Mouse (Mus musculus) 416B (cell line): ENCODE data around the gene Edem1.

ENCODE experiments used
- DNase-seq: peaks from one replicate; pipeline ENCODE4 v3.0.0; 2011; ENCODE audit warnings: low read depth

Gene Edem1

DNA sequence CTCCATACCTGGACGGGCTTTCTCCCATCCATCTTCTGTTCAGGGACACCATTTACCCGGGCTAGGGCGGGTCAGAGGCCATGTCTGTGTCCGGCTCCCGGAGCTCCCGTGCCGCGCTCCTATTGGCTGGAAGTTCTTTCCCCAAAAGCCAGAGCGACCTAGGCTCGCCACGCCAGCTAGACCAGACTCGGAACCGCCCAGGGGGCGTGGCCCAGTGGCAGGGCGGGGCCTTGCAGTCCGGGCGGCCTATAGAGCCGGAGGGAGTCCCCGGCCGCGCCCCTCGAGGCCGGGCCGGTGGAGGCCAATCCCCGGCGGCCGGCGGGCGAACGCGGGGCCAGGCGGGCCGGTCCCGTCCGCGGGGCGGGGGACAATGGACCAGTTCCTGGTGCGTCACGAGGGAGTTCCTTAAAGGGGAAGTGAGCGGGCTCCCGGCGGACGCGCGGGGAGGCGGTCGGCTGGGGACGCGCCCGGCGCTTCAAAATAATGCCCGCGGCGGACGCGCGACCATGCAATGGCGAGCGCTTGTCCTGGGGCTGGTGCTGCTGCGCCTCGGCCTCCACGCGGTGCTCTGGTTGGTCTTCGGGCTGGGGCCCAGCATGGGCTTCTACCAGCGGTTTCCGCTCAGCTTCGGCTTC is at the start of gene Edem1:
Gene Edem1, plus strand, starts transcription at position 408 of the 635 bp plus-strand sequence.
- DNase-seq: peak; percentile 97

DNA sequence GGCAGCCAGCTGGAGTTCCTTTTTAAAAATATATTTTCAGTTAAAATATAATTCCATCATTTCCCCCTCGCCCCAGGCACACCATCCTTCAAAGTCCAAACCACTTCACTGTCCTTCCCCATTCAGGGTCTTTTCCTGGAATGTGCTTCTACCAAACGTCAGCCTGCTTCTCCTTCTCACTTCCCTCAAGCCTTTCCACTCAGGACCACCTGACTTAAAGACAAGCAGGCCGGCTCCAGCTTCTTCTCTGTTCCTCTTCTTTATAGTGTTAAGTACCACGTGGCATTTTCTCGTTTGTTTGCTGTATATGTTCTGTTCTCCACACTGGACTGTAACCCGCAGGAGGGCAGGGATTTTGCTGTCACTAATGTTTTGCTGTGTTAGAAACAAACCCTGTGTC is 46.6 kb upstream of the Edem1 start:
- DNase-seq: peak; percentile 31

DNA sequence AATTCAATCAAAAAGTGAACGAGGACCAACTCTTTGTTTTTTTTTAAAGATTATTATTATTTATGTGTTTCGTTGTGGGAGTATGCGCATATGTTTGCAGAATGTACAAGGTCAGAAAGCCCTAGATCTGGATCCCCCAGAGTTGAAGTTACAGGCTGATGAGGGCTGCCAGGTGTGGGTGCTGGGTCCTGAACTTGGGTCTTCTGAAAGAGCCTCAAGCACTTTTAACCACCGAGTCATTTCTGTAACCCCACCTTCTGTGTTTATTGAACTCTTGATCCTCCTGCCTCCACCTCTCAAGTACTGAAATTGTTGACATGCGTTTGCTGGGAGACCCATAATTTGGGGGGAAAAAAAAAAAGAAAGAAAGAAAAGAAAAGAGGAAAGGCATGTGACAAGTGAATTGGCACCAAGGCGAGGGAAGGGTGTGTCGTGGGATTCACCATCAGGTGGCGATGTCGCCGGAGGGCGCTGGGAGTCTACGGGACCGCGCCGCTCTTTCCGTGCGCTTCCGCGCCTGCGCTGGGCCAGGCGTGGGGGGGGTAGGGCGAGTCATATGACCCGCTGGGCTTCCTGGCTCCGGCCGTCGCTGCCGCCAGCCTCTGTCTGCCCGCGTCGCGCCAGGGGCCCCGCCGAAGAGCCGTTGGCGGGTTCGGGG is 45.8 kb upstream of the Edem1 start, which contains the start of gene Arl8b:
Gene Arl8b, plus strand, starts transcription at position 574 of the 658 bp plus-strand sequence.
- DNase-seq: peak; percentile 95

DNA sequence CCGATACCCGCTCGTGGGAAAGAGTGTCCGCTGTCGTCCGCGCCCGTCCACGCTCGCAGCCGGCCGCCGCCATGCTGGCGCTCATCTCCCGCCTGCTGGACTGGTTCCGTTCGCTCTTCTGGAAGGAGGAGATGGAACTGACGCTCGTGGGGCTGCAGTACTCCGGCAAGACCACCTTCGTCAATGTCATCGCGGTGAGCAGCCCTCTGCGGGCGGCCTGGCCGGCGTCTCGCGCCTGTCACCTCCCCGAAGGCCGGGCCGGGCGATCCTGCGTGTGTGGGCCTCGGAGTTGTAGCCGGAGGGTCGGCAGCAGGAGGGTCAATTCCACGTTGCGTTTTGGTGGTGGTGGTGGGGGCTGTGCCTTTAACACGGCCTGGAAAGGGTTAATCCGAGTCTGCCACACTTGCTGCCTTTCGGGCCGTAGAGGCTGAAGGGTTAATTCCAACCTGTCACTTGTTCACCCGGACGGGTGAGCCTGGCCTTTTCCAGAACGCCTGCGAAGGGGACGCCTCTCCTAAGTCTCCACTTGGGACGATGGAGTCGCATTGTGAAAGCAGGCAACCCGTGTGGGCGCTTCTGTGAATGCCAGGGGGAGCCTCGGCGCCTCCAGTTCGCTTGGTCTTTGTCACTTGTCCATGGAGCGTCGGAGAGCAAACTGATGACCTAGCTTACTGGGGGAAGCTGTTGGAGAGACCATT is 45.1 kb upstream of the Edem1 start:
- DNase-seq: peak; percentile 46

DNA sequence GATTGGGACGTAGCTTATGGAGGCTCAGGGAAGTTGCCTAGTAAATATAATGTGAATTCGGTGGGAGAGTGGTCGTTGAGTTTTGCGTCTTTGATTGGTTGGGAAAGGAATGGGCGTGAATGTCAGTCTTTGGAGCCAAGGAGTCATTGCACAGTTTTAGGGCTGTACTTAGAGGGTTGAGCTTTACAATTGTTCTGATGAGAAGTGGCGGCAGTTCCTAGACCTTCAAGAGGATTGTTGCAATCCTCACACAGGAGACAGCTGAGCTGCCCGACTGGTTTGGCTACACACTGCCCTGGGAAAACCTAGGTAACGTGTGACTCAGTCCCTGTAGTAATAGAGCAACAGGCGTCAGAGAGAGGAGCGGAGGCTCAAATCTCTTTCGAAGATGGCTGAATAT is 44.4 kb upstream of the Edem1 start:
- peak; percentile 60 for DNase-seq

DNA sequence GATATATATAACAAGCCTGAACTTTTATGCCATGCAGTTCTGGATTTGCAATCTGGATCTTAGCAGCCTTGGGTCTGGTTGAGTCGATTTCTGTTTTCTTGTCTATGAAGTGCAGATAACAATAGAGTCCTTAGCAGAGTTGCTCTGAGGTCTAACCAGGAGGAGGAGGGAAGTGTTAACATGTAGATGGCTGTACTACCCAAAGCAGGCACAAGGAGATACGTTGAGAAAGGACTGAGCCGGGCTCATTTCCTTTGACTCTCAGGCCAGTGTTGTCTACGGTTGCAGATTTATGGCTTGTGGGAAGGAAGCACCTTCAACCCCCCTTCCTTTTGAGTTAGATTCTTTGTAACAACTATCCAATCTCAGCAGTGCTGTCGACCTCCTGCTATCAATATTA is 43.6 kb upstream of the Edem1 start:
- DNase-seq: peak; percentile 71

DNA sequence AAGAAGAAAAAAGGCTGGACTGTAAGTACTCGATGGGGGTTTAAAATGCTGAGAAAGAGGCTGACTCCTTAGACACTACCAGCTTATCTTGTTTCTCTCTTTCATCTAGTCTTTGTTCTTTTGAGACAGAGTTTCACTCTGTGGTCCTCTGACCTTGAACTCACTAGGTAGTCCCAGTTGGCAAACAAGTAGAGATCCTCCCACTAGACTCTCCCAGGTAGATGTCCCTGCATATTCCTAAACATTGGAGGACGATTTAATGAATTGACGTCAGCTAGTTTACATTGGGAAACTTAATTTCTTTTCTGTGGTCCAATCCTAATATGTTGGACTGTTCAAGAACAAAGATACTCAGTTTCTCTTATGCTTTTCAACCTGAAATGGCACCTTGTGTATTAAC is 42.9 kb upstream of the Edem1 start:
- DNase-seq: no peak

DNA sequence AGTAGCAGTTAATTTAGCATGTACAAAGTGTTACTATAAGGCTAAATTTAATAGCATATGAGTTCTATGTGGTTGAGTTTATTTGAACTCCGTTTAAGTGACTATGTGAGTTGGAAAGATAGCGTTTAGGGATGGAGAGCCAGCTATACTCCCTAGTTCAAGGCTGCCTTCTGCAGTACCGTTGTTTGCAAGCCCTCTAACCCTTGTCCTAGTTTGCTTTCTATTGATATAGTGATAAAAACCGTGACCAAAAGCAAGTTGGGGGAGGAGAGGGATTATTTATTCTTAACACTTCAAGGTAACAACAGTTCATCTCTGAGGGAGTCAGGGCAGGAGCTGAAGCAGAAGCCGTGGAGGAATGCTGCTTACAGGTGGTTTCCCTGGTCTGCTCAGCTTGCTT is 36.9 kb upstream of the Edem1 start:
- DNase-seq: no peak

DNA sequence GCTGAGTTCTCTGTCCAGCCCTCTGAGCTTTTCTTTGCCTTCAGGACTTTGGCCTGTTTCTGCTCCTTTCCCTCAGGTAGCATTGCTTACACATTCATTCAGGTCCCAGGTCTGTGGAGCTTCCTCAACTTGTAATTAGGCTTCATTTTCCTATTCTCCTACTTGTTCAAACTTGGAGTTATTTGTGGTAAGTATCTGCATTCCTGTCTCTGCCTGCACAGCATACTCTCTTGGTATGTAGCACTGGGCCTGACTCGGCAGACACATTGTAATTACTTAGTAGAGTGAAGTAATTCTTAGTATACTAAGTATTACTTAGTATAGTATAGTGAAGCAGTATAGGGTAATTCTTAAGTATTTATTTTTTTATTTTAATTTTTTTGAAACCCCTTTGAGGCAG is 32.5 kb upstream of the Edem1 start:
- DNase-seq: no peak

DNA sequence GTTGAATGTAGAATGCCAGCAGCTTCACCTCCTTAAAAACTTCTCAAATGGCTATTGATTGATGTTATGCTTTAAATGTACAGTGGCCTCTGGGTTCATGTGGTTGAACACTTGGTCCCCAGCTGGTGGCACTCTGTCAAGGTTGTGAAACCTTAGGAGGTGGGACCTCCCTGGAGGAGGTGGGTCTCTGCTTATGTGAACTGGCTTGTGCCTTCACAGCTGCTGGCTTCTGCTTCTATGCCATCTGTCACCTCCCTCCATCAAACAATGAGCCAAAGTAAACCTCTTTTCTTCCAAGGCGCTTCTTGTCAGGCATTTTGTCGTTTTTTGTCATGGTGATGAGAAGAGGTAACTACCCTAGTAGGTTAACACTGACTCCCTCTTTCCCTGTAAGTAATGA is 31.7 kb upstream of the Edem1 start:
- DNase-seq: peak; percentile 31

DNA sequence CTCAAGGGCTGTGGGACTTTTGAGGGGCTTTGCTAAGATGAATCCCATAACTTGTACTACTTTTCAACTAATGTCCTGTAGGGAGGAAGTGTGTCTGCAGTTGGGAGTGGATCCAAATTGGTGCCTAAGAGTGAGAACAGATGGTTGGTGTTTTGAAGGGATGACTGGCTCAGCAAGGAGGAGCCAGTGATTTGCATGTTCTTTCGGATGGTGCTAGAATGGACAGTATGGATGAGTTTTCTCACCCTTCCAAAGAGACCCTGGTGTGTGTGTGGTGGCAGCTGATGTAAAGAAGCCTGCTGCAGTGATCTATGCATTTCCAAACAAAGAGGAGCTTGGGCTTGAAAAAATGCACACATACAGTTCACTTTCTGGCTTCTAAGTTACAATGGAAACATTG is 23.2 kb upstream of the Edem1 start:
- DNase-seq: no peak

DNA sequence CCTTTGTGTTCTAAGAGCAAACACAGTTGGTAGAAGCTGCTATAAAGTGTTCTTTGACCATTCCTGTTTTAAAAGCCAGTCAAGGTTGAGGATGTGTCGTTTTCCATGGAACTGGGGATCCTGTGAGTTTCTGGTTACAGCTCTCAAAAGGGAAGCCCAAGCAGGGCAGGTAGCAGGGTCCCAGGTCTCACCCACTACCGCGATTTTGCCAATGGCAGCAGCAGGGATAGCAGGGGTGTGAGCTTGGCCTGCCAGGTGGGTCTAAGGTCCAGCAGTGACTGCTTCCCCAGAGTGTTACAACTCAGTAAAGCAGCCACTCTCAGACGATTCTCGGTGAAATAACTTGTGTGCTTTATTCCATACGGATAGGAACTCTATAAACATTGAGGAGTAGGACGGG is 22.6 kb upstream of the Edem1 start:
- no peak for DNase-seq

DNA sequence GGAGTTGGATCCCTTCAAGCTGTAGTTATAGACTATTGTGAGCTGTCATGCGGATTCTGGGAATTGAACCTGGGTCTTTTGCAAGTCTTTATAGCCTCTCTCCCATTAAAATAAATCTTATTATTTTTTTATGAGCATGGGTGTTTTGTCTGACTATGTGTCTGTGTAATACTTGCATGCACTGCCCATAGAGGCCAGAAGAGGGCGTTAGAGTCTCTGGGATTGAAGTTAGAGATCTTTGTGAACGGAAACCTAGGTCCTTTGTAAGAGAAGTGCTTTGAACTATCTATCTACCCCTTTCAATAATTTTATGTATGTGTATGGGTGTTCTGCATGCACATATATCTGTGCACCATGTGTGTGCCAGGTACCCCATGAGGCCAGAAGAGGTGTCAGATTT is 21.0 kb upstream of the Edem1 start:
- DNase-seq: peak; percentile 23

DNA sequence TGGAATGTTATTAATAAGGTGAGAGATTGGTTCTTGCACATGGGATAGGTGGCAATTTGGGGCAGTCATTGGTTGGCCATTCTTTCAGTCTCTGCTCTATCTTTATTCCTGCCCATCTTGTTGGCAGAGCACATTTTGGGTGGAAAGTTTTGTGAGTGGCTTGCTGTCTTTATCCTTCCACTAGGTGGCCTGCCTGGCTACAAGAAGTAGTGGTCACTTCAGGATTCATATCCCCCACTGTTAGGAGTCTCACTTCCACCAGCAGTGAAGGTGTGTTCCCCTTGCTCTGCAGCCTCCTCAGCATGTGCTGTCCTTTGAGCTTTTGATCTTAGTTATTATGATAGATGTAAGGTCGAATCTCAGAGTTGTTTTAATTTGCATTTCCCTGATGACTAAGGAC is 19.7 kb upstream of the Edem1 start:
- peak; percentile 21 for DNase-seq

DNA sequence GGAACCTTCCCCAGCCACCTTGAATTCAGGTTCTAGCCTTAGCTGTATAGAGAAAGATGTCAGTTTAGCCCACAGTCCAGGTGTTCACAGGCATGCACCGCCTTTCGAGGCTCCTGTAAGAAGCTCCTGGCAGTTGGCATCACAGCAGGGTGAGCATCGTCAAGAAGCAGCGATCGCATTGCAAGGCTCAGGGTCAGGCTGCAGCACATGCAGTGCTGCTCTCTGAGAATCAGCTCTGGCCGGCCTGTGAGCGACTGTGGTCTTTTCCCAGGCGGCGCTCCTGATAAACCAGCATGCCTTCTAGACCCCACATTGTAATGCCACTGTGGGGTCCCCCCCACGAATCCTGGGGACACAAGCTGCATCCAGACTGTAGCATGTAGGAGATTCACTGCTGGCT is 18.2 kb upstream of the Edem1 start:
- no peak for DNase-seq

DNA sequence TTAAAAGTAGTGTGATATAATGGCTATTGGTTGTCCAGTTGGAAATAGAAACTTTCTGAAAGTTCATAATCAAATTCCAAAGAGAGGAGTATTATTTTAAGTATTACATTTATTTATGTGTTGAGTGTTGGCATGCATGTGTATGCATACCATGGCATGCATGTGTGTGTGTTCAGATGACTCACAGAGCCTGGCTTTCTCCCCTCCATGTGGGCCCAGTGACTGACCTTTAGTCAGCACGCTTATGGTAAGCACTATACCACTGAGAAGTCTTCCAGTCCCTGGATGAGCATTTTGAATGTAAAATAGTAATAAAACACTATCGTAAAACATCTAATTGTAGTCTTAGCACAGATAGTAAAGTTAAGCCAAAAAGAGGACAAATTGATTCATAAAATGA is 16.3 kb upstream of the Edem1 start:
- DNase-seq: peak; percentile 37

DNA sequence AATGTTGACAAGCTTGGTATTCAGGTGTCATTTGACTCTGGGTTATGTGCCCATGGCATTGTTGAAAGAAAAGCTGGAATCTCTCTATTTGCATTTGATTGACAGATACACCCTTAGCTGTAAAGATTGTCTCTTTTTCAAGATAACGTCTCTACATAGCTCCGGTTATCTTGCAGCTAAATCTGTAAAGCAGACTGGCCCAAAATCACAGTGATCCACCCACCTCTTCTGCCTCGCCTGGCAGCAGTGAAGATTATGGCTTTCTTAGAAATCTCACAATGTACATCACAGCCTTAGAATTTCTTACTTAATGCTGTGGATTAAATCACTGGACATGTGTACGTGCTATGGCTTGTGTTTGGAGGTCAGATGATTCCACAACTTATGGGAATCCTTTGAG is 10.9 kb upstream of the Edem1 start:
- no peak for DNase-seq

DNA sequence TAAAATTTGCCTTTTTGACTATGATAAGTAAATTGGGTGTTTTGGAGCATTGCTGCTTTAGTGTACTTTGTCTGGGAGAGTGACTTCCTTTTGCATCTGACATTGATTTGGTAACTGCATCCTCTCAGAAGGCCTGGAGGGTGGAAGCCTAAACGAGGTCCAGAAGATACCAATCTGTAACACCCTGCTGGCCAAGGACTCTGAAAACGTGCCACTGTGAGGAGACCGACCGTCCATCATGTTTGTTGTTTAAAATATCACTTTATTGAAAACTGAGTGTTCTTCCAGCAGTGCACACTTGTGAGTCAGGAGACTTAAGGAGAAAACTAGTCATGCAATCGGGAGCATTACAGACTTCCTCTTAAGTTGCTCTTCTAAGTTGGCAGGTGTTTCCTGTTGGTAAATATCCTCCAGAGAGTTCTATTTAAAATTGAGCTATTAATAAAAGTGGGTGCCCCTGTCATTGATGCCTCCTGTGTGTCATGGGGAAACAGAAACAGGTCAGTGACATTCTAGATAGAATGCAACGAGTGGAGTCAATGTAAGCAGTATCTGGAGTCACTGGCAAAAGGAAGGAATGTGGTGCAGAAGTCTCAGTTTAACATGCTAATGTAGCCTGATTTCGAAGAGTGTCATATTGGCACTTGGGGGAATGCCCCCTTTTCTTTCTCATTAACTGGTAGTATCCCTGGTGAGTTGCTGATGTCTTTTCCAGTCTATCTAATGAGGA is 3.5 kb upstream of the Edem1 start:
- DNase-seq: peak; percentile 87

DNA sequence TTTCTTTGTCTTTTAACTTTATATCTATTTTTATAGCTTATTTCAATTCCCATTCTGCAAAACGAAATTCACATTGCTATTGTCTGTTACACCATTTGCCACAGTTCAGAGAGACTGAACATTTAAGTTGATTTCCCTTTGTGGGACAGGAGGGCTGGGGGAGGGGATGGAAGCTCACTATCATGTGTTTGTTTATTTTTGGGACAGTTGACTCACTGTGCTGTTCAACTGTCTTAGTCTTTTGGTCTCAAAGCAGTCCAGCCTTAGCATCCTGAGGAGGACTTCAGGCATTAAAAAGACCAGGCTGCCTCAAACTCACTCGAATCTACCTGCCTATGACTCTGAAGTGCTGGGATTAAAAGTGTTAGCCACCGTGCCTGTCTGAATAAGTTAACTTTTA is 2.4 kb upstream of the Edem1 start:
- DNase-seq: peak; percentile 37

DNA sequence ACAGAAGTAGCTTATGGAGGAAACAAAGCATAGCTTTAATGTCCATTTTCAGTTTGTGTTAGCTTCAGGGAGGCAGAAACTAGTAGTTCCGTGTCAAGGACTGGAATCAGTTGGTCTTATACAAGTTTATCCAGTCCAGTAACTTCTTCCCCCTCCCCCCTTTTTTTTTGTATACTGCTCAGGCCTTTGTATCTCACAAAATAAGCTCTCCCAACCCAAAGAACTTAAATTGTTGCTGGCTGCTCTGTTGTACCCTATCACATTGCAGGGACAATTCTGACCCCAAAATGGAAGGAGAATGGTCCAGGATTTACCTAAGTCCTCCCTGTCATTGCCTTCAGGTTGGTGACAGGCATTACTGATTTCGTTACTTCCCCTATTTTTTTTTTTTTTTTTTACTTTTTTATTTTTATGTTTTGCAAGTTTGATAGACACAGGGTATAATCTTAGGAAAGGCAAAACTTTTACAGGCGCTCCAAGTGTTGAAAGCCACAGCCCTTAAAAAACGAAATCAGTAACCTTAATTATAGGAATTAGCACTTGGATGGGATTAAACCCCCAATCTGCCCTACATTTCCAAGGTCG is 1.0 kb upstream of the Edem1 start:
- DNase-seq: no peak

DNA sequence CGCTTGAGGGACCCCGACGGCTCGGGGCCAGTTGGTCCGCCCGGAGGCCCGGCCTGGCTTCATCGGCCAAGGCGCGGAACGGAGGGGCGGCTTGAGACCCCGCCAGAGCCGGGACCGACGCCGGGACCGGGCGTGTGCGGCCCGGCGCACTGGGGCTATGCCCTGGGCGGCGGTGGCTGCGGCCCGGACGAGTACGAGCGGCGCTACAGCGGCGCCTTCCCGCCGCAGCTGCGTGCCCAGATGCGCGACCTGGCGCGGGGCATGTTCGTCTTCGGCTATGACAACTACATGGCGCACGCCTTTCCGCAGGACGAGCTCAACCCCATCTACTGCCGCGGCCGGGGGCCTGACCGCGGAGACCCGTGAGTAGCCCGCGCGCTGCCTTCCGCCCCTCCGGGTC is 431 bp downstream of the Edem1 start:
- peak; percentile 36 for DNase-seq
